Mouse (Mus musculus): ENCODE measurements around the gene Morn4. TPM values are rescaled to one million over a fixed set of nuclear protein-coding genes. Genes with fewer than 3 reads are reported as not detected.

The Morn4 gene
- total and polyA plus RNA-seq, 3 experiments: 5.7 to 18.4 TPM; not detected in 1

- peaks cover 19 to 33% of the 10 kb centered on the region in 2 experiments for H3K27me3 ChIP-seq (ENCODE audit: control insufficient read depth in 1 of 2, insufficient read depth in 2 of 2, low read length in 2 of 2)
- H3K27ac ChIP-seq (ENCODE audit: control insufficient read depth, low read depth, low read length): no peak overlapping the region
- H3K9ac ChIP-seq (ENCODE audit: control insufficient read depth, low read depth, low read length, poor library complexity, severe bottlenecking): no peak overlapping the region
- no peak for DNase-seq (ENCODE audit: low read depth, low spot score)
- H3K36me3 ChIP-seq (ENCODE audit: control insufficient read depth in 1 of 2, insufficient read depth in 2 of 2, low read length in 2 of 2): no peaks in the 10 kb centered on the region
- no peaks in the 10 kb centered on the region for H3K79me2 ChIP-seq (ENCODE audit: control insufficient read depth, insufficient read depth, low read length, poor library complexity)
- H3K4me3 ChIP-seq (ENCODE audit: control insufficient read depth in 1 of 2, insufficient read depth in 1 of 2, low read depth in 2 of 2, low read length in 2 of 2): no peak overlapping the region
- H3K9me3 ChIP-seq (replicated peaks; ENCODE audit: insufficient read depth, low read length): no peaks in the 10 kb centered on the region
- no peaks in the 10 kb centered on the region for H3K4me1 ChIP-seq (ENCODE audit: control insufficient read depth in 1 of 2, insufficient read depth in 2 of 2, low read length in 2 of 2)
- TF ChIP-seq KAT2A (conservative IDR thresholded peaks at IDR 0.05; ENCODE audit: low read depth, low read length): no peak
Observed at GRCm38 (mm10) chr19:42056719-42057409, 29.3 kb downstream of the Morn4 start.

GRCm38 (mm10) chr19:42055881-42056280, 30.3 kb downstream of the Morn4 start:
- Histone ChIP-seq H3K9ac (ENCODE audit: control insufficient read depth, low read depth, low read length, poor library complexity, severe bottlenecking) (no peak overlapping the region), H3K79me2 (ENCODE audit: control insufficient read depth, insufficient read depth, low read length, poor library complexity) (no peaks in the 10 kb centered on the region), H3K36me3 (ENCODE audit: control insufficient read depth in 1 of 2, insufficient read depth in 2 of 2, low read length in 2 of 2) (no peaks in the 10 kb centered on the region), H3K4me3 (ENCODE audit: control insufficient read depth in 1 of 2, insufficient read depth in 1 of 2, low read depth in 2 of 2, low read length in 2 of 2) (no peak overlapping the region), H3K4me1 (ENCODE audit: control insufficient read depth in 1 of 2, insufficient read depth in 2 of 2, low read length in 2 of 2) (no peaks in the 10 kb centered on the region), H3K9me3 (replicated peaks; ENCODE audit: insufficient read depth, low read length) (no peaks in the 10 kb centered on the region), H3K27ac (ENCODE audit: control insufficient read depth, low read depth, low read length) (no peak overlapping the region), H3K27me3 (ENCODE audit: control insufficient read depth in 1 of 2, insufficient read depth in 2 of 2, low read length in 2 of 2) (peaks cover 17 to 33% of the 10 kb centered on the region in 2 experiments)
- DNase-seq (ENCODE audit: low read depth, low spot score): no peak
- TF ChIP-seq GABPA (IDR thresholded peaks at IDR 0.05; ENCODE audit: low read depth, low read length): no peak
- no peak for TF ChIP-seq NELFE (IDR thresholded peaks at IDR 0.05; ENCODE audit: low read depth, low read length)
- TF ChIP-seq ETS1 (IDR thresholded peaks at IDR 0.05; ENCODE audit: low read depth, low read length): no peak
- no peak for TF ChIP-seq BHLHE40 (IDR thresholded peaks at IDR 0.05; ENCODE audit: borderline replicate concordance, low read depth, low read length)
- TF ChIP-seq ZC3H11A (IDR thresholded peaks at IDR 0.05; ENCODE audit: low read depth, low read length): no peak
- TF ChIP-seq MAFK (IDR thresholded peaks at IDR 0.05; ENCODE audit: borderline replicate concordance, low read depth, low read length): no peak
- TF ChIP-seq MAX (IDR thresholded peaks at IDR 0.05; ENCODE audit: low read length): no peak
- no peak for TF ChIP-seq MYC (IDR thresholded peaks at IDR 0.05; ENCODE audit: low read depth, low read length)
- TF ChIP-seq POLR2AphosphoS2 (IDR thresholded peaks at IDR 0.05; ENCODE audit: low read length): no peak
- no peak for TF ChIP-seq TBP (IDR thresholded peaks at IDR 0.05; ENCODE audit: low read depth, low read length)
- no peak for TF ChIP-seq SIN3A (IDR thresholded peaks at IDR 0.05; ENCODE audit: low read length)
- TF ChIP-seq EP300 (IDR thresholded peaks at IDR 0.05; ENCODE audit: low read depth in 1 of 2, low read length in 2 of 2): no peak
- TF ChIP-seq E2F4 (IDR thresholded peaks at IDR 0.05; ENCODE audit: borderline replicate concordance, low read depth, low read length): no peak
- no peak for TF ChIP-seq CHD2 (IDR thresholded peaks at IDR 0.05; ENCODE audit: low read length)
- no peak for TF ChIP-seq JUND (IDR thresholded peaks at IDR 0.05; ENCODE audit: low read depth, low read length)

Data from MEL (cell line).